Mouse (Mus musculus) liver, postnatal 0 days (tissue): Measurements from ENCODE around the gene 4933421I07Rik. TPM values are rescaled to one million over a fixed set of nuclear protein-coding genes. Genes with fewer than 3 reads are reported as not detected.

Experiments used
- ATAC-seq: fragments of 200-750 bp; cut with Nextera tagmentation; 2 replicates; pipeline ENCODE4 v1.8.0; 2017; ENCODE audit warnings: mild to moderate bottlenecking, moderate library complexity
- DNase-seq: peaks from one replicate; pipeline ENCODE4 v3.0.0-alpha.2; 2016
- H3K27ac ChIP-seq: fragments of 300-500 bp; sonication (generic); 2 replicates; pipeline ENCODE4 v1.5.1; 2014; ENCODE audit warnings: antibody characterized with exemption, moderate library complexity, mild to moderate bottlenecking, low read depth
- H3K27me3 ChIP-seq: fragments of 300-500 bp; sonication (generic); 2 replicates; pipeline ENCODE4 v1.6.1; 2014; ENCODE audit warnings: low read length, control low read depth, mixed read lengths; ENCODE audit not compliant: insufficient read depth
- H3K36me3 ChIP-seq: fragments of 300-500 bp; sonication (generic); replicated peaks from 2 replicates; pipeline ENCODE4 v1.6.1; 2014; ENCODE audit warnings: mild to moderate bottlenecking, control low read depth, low read length, moderate library complexity, mixed read lengths; ENCODE audit not compliant: insufficient read depth
- H3K4me1 ChIP-seq: fragments of 300-500 bp; sonication (generic); 2 replicates; pipeline ENCODE4 v1.6.1; 2014; ENCODE audit warnings: antibody characterized with exemption, mild to moderate bottlenecking, control low read depth; ENCODE audit not compliant: insufficient read depth
- H3K4me2 ChIP-seq: fragments of 300-500 bp; sonication (generic); 2 replicates; pipeline ENCODE4 v1.6.1; 2014; ENCODE audit warnings: low read depth, mild to moderate bottlenecking, low read length, moderate library complexity, mixed read lengths
- H3K4me3 ChIP-seq: fragments of 300-500 bp; sonication (generic); 2 replicates; pipeline ENCODE4 v1.5.1; 2014; ENCODE audit warnings: low read depth, low read length
- H3K9ac ChIP-seq: fragments of 300-500 bp; sonication (generic); replicated peaks from 2 replicates; pipeline ENCODE4 v1.6.1; 2014; ENCODE audit warnings: mild to moderate bottlenecking, moderate library complexity
- H3K9me3 ChIP-seq: fragments of 300-500 bp; sonication (generic); 2 replicates; pipeline ENCODE4 v1.6.1; 2016; ENCODE audit warnings: mild to moderate bottlenecking, control low read depth, low read length, mixed read lengths
- EP300 ChIP-seq: IDR thresholded peaks from 2 replicates; pipeline ENCODE4 v1.6.1; 2016; ENCODE audit warnings: antibody characterized with exemption, low read depth, mild to moderate bottlenecking
- WGBS: fragments of 180-500 bp; shearing (Covaris S2); extraction: QIAGEN DNeasy Blood & Tissue Kit; methylation state at CpG from one replicate; pipeline ENCODE4 v1.1.7; 2014; ENCODE audit not compliant: insufficient replicate concordance; 5-methylcytosine and 5-hydroxymethylcytosine counted together
- polyA plus RNA-seq: library from polyadenylated mRNA; unstranded; fragments of >200 nt; fragmentation: Nextera tagmentation; extraction: Ambion mirVana; gene quantifications from 2 replicates; pipeline ENCODE4 v1.2.1, GENCODE M21; 2015

Gene 4933421I07Rik
- polyA plus RNA-seq, 1 experiment from 2014 or later, result not detected

DNA sequence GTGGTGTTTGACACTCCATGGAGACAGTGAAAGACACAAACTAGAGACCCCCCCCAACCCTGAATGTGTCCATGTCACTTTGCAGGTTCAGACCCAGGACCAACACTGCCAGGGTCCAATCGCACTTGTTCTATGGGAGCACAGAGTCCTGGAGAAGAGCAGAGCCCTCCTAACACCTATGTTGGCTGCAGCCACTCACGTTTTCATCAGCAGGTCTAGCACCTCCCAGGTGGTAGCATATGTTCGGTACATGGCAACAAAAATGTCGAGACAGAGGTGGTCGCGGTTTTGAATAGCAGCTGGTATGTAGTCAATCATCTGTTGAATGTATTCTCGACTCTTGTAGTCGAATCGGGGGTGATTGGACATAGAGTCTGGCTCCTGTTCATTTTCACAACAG, 568 bp downstream of the 4933421I07Rik start:
- ATAC-seq (no peak), DNase-seq (no peak)
- Histone ChIP-seq H3K4me2 (no peak overlapping the region), H3K4me3 (no peak overlapping the region), H3K36me3 (no peaks in the 10 kb centered on the region), H3K4me1 (no peaks in the 10 kb centered on the region), H3K9me3 (no peaks in the 10 kb centered on the region), H3K27me3 (no peaks in the 10 kb centered on the region), H3K9ac (no peak overlapping the region), H3K27ac (no peak overlapping the region)
- TF ChIP-seq EP300, result no peak
- 77% methylated on average over 9 of the region's 9 CpGs for WGBS

Other genes starting within 250 kb of the 4933421I07Rik start
- not detected in 2 replicates for gene Vmn2r61, start 188.1 kb downstream of the 4933421I07Rik start, polyA plus RNA-seq
- gene Zfp141, start 57.6 kb upstream of the 4933421I07Rik start, polyA plus RNA-seq, result 2.0 TPM in 2 replicates
- not detected in 2 replicates for gene Gm21028, start 130.5 kb upstream of the 4933421I07Rik start, polyA plus RNA-seq
- gene Zfp977, start 144.4 kb upstream of the 4933421I07Rik start, polyA plus RNA-seq, result 0.14 and 0.21 TPM in 2 replicates
- 0.41 and 0.50 TPM in 2 replicates for gene Zfp976, start 194.5 kb upstream of the 4933421I07Rik start, polyA plus RNA-seq
- 1.5 and 1.6 TPM in 2 replicates for gene Zfp975, start 244.6 kb upstream of the 4933421I07Rik start, polyA plus RNA-seq